Mouse (Mus musculus): ENCODE results near the gene Socs4. TPM values are rescaled to one million over a fixed set of nuclear protein-coding genes. Genes with fewer than 3 reads are reported as not detected.
"Not testable (repeated sequence)": the region's sequence is repeated elsewhere in the genome, so short reads cannot be mapped to it uniquely, and the experiment has no call there.

Gene Socs4
- total RNA-seq, 4 experiments from 2014 or later: 11.7 to 12.9 (median 12.0) TPM

GRCm38 (mm10) chr14:47286215-47286614, 9.5 kb downstream of the Socs4 start:
- no peak for DNase-seq (ENCODE audit: low spot score in 2 of 2)

GRCm38 (mm10) chr14:47287021-47287420, 10.3 kb downstream of the Socs4 start:
- no peak for DNase-seq (ENCODE audit: low spot score in 2 of 2)

- no peak for DNase-seq (ENCODE audit: low spot score in 2 of 2)
Observed at GRCm38 (mm10) chr14:47291772-47292171, 15.0 kb downstream of the Socs4 start.

GRCm38 (mm10) chr14:47294136-47294535, 17.4 kb downstream of the Socs4 start:
- no peak for DNase-seq (ENCODE audit: low spot score in 2 of 2)

- DNase-seq (ENCODE audit: low spot score in 2 of 2): no peak
Observed at GRCm38 (mm10) chr14:47296232-47296631, 19.5 kb downstream of the Socs4 start.

GRCm38 (mm10) chr14:47297785-47298407, 21.2 kb downstream of the Socs4 start, which contains the start of gene Mapk1ip1l:
Mapk1ip1l (plus strand) TSS chr14:47298266.
- peak; percentile 72 to 87 for DNase-seq (ENCODE audit: low spot score in 2 of 2)

GRCm38 (mm10) chr14:47298408-47298792, 21.7 kb downstream of the Socs4 start:
- DNase-seq (ENCODE audit: low spot score in 2 of 2): no peak

- DNase-seq (ENCODE audit: low spot score in 2 of 2): no peak
Observed at GRCm38 (mm10) chr14:47298819-47299261, 22.1 kb downstream of the Socs4 start.

GRCm38 (mm10) chr14:47302885-47303680, 26.4 kb downstream of the Socs4 start:
- no peak for DNase-seq (ENCODE audit: low spot score in 2 of 2)

GRCm38 (mm10) chr14:47304814-47305405, 28.2 kb downstream of the Socs4 start:
- DNase-seq (ENCODE audit: low spot score in 2 of 2): no peak

- DNase-seq (ENCODE audit: low spot score in 2 of 2): no peak
Observed at GRCm38 (mm10) chr14:47305933-47306332, 29.2 kb downstream of the Socs4 start.

- no peak for DNase-seq (ENCODE audit: low spot score in 2 of 2)
Observed at GRCm38 (mm10) chr14:47307669-47308068, 30.9 kb downstream of the Socs4 start.

GRCm38 (mm10) chr14:47309061-47309460, 32.3 kb downstream of the Socs4 start:
- no peak for DNase-seq (ENCODE audit: low spot score in 2 of 2)

- no peak for DNase-seq (ENCODE audit: low spot score in 2 of 2)
Observed at GRCm38 (mm10) chr14:47310342-47311181, 33.8 kb downstream of the Socs4 start.

GRCm38 (mm10) chr14:47319362-47319761, 42.6 kb downstream of the Socs4 start:
- DNase-seq (ENCODE audit: low spot score in 2 of 2): no peak

GRCm38 (mm10) chr14:47321581-47321980, 44.9 kb downstream of the Socs4 start:
- not testable (repeated sequence) for DNase-seq (ENCODE audit: low spot score in 2 of 2)

GRCm38 (mm10) chr14:47325965-47326761, 49.4 kb downstream of the Socs4 start:
- DNase-seq (ENCODE audit: low spot score in 2 of 2): no peak

- DNase-seq (ENCODE audit: low spot score in 2 of 2): no peak
Observed at GRCm38 (mm10) chr14:47327347-47327746, 50.6 kb downstream of the Socs4 start.

GRCm38 (mm10) chr14:47331920-47332319, 55.2 kb downstream of the Socs4 start:
- DNase-seq (ENCODE audit: low spot score in 2 of 2): no peak

- DNase-seq (ENCODE audit: low spot score in 2 of 2): peak in 1 of 2 experiments; percentile 70
Observed at GRCm38 (mm10) chr14:47334819-47335218, 58.1 kb downstream of the Socs4 start.
